9 mouse cellular contexts compared by ENCODE assay signal in genomic region chr12:99457521-99458205, GRCm38 (mm10).
DNase-seq lines count a peak whose midpoint lies in the region; ATAC-seq and TF ChIP-seq lines count a peak whose summit lies in the region.
"Had no signal": no experiment of that assay in that cellular context is flagged by ENCODE, and none has a peak within 500 bp of the region (broad histone marks: within the 10 kb centered on the region; RNA-seq: fewer than 3 reads in every experiment).

No protein-coding gene starts in this region.

- peak overlapping the region; percentile 7; the same call in 1 of the 2 replicates for H3K27ac ChIP-seq in heart, adult 2 months
- peak overlapping the region; percentile 43 for H3K27ac ChIP-seq in liver, embryonic 16.5 days (ENCODE audit: low read length)

- no peak overlapping the region for H3K4me3 ChIP-seq in heart, adult 2 months
- H3K4me3 ChIP-seq in liver, embryonic 16.5 days (ENCODE audit: low read depth, low read length) = peak overlapping the region; percentile 45

- TF ChIP-seq CTCF in heart, adult 2 months (IDR thresholded peaks at IDR 0.05) = no peak

- TF ChIP-seq EP300 in heart, adult 2 months (IDR thresholded peaks at IDR 0.05; ENCODE audit: insufficient read depth, low read depth, low read length) = no peak

- H3K9me3 ChIP-seq in liver, embryonic 16.5 days (replicated peaks; ENCODE audit: control insufficient read depth, low read length) = no peaks in the 10 kb centered on the region

- H3K9ac ChIP-seq in heart, adult 2 months (ENCODE audit: low read depth, low read length) = no peak overlapping the region
- no peak overlapping the region for H3K9ac ChIP-seq in liver, embryonic 16.5 days (ENCODE audit: low read depth, low read length)

- TF ChIP-seq POLR2A in heart, adult 2 months (IDR thresholded peaks at IDR 0.05; ENCODE audit: insufficient read depth, low read depth, low read length) = no peak

- ATAC-seq in liver, embryonic 16.5 days (ENCODE audit: low read depth) = peak; percentile 95

- no peaks in the 10 kb centered on the region for H3K79me2 ChIP-seq in heart, adult 2 months (replicated peaks; ENCODE audit: control insufficient read depth, insufficient read depth, low read length)

- no peak for DNase-seq in heart, adult 2 months
- no peak for DNase-seq in heart, postnatal 36 days
- DNase-seq in spleen, adult 12 weeks (ENCODE audit: low spot score) = peak; percentile 56
- DNase-seq in spleen, adult 18-20 months = no peak
- peak; percentile 42 for DNase-seq in telencephalon, adult 2 months (ENCODE audit: low read depth, low spot score)
- no peak for DNase-seq in cerebellum, adult 9-11 months
- DNase-seq in left cerebral cortex, adult 18-20 months (ENCODE audit: low spot score in 2 of 2) = no peak

- no peaks in the 10 kb centered on the region; the same call in 1 of the 2 replicates for H3K4me1 ChIP-seq in heart, adult 2 months (ENCODE audit: control insufficient read depth, insufficient read depth, low read length)
- peaks cover 13% of the 10 kb centered on the region for H3K4me1 ChIP-seq in liver, embryonic 16.5 days (ENCODE audit: control insufficient read depth, low read depth, low read length)

- peak overlapping the region; percentile 52 for H3K4me2 ChIP-seq in liver, embryonic 16.5 days (ENCODE audit: low read depth, low read length)

- H3K36me3 ChIP-seq in heart, adult 2 months (ENCODE audit: control insufficient read depth, insufficient read depth, low read length) = no peaks in the 10 kb centered on the region
- H3K36me3 ChIP-seq in liver, embryonic 16.5 days (ENCODE audit: control insufficient read depth, insufficient read depth) = no peaks in the 10 kb centered on the region

- 43% methylated on average over 10 of the region's 10 CpGs for WGBS in heart, adult 2 months
- 22% methylated on average over 10 of the region's 10 CpGs for whole genome bisulfite sequencing in liver, embryonic 16.5 days (ENCODE audit: insufficient replicate concordance)

- H3K27me3 ChIP-seq in heart, adult 2 months (ENCODE audit: control insufficient read depth, insufficient read depth, low read length) = no peaks in the 10 kb centered on the region
- H3K27me3 ChIP-seq in liver, embryonic 16.5 days (ENCODE audit: control insufficient read depth, insufficient read depth, low read depth, low read length) = no peaks in the 10 kb centered on the region
- H3K27me3 ChIP-seq: CH12.LX had no signal

- intact Hi-C loops in heart, adult 2 months (cut with DNase I) = no loop called here
- intact Hi-C loops in heart, postnatal 36 days (cut with DNase I) = no loop called here

Comparison
In these comparisons a context has a peak if more than half of its experiments do, and no peak if none do; other contexts are left out.
1. DNase-seq: peak in spleen, adult 12 weeks (single experiment) and telencephalon, adult 2 months (single experiment); none in heart, adult 2 months (0 of 2), heart, postnatal 36 days (0 of 2), spleen, adult 18-20 months (0 of 2), cerebellum, adult 9-11 months (single experiment) and left cerebral cortex, adult 18-20 months (0 of 2).